Mouse (Mus musculus) layer of hippocampus, adult 6 months (tissue): Measurements from ENCODE around the gene Sorbs1. TPM values are rescaled to one million over a fixed set of nuclear protein-coding genes. Genes with fewer than 3 reads are reported as not detected.

Source experiments
- long read RNA-seq, 2 experiments: library from polyadenylated mRNA; unstranded; transcript quantifications; one replicate each; pipeline ENCODE4 v2.0.0; 2019 to 2020
- polyA plus RNA-seq: library from polyadenylated mRNA; unstranded; fragments of <200 nt; fragmentation: Nextera tagmentation; gene quantifications from 2 replicates; pipeline ENCODE4 v1.2.3, GENCODE M21; 2021

Gene Sorbs1
- polyA plus RNA-seq: 93.8 and 99.1 TPM in 2 replicates
- long read RNA-seq, experiment 1, partial matches to known transcripts: 41 of 114 reads
- long read RNA-seq, experiment 1, other reads (novel, unspliced or antisense): 72 of 114 reads
- long read RNA-seq, experiment 2, partial matches to known transcripts: 65 of 326 reads
- long read RNA-seq, experiment 2, other reads (novel, unspliced or antisense): 259 of 326 reads

GRCm38 (mm10) chr19:40513632-40514078 is at the start of gene Sorbs1:
TSS of gene Sorbs1 (minus strand) at chr19:40513779.

GRCm38 (mm10) chr19:40271308-40271892 is 242.2 kb downstream of the Sorbs1 start, which contains the start of gene Pdlim1:
TSS of gene Pdlim1 (minus strand) at chr19:40271842.

Other genes with a start within 250 kb of the Sorbs1 start
- gene Pdlim1, start 241.9 kb downstream of the Sorbs1 start, polyA plus RNA-seq: 14.2 and 17.0 TPM in 2 replicates
- gene Aldh18a1, start 74.7 kb upstream of the Sorbs1 start, polyA plus RNA-seq: 8.8 and 9.4 TPM in 2 replicates
- 8.0 and 8.8 TPM in 2 replicates for gene Tctn3, start 98.5 kb upstream of the Sorbs1 start, polyA plus RNA-seq
- gene Entpd1, start 98.6 kb upstream of the Sorbs1 start, polyA plus RNA-seq: 22.3 TPM in 2 replicates
- 0.11 TPM in 1 of 2 replicates, not detected in the other for gene Cc2d2b, start 235.0 kb upstream of the Sorbs1 start, polyA plus RNA-seq